Mouse (Mus musculus): ENCODE data around the gene Slc22a17. TPM values are rescaled to one million over a fixed set of nuclear protein-coding genes. Genes with fewer than 3 reads are reported as not detected.
"Not testable (repeated sequence)": the region's sequence is repeated elsewhere in the genome, so short reads cannot be mapped to it uniquely, and the experiment has no call there.

Gene Slc22a17
- polyA plus RNA-seq, 1 experiment from 2014 or later: 90.8 TPM

DNA sequence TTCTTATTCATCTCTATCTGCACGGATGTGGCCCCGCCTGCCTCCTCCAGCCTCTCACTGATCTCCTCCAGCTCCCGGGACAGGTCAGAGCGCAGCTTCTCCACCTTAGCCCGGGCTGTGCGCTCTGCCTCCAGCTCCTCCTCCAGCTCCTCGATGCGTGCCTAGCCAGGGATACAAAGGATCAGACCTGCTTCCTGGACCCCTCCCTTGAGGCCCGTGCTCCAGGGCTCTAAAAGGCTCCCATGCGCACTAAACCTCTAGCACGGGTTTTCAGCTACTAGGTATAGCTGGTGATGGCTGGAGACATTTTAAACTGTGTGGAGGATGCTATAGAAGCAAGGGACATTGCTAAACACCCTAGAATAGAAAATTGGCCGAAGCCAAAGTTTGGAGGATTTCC is 37.6 kb upstream of the Slc22a17 start:
- ATAC-seq: no peak
- H3K4me3 ChIP-seq: no peak overlapping the region
- no peaks in the 10 kb centered on the region for H3K36me3 ChIP-seq (ENCODE audit: poor library complexity, severe bottlenecking)
- no peak overlapping the region for H3K4me2 ChIP-seq
- WGBS: 65% methylated on average over 12 of the region's 12 CpGs
- H3K9me3 ChIP-seq (replicated peaks): no peaks in the 10 kb centered on the region
- H3K4me1 ChIP-seq: no peaks in the 10 kb centered on the region
- H3K27ac ChIP-seq: no peak overlapping the region
- H3K27me3 ChIP-seq: no peaks in the 10 kb centered on the region
- no peak overlapping the region for H3K9ac ChIP-seq

- Histone ChIP-seq H3K9me3 (replicated peaks) (no peaks in the 10 kb centered on the region), H3K9ac (no peak overlapping the region), H3K27ac (no peak overlapping the region), H3K4me2 (no peak overlapping the region), H3K36me3 (ENCODE audit: poor library complexity, severe bottlenecking) (no peaks in the 10 kb centered on the region), H3K4me3 (no peak overlapping the region), H3K27me3 (no peaks in the 10 kb centered on the region), H3K4me1 (no peaks in the 10 kb centered on the region)
- WGBS: 90% methylated on average over 9 of the region's 9 CpGs
- ATAC-seq: no peak
Observed at GRCm38 (mm10) chr14:54948781-54949180, 35.8 kb upstream of the Slc22a17 start.

DNA sequence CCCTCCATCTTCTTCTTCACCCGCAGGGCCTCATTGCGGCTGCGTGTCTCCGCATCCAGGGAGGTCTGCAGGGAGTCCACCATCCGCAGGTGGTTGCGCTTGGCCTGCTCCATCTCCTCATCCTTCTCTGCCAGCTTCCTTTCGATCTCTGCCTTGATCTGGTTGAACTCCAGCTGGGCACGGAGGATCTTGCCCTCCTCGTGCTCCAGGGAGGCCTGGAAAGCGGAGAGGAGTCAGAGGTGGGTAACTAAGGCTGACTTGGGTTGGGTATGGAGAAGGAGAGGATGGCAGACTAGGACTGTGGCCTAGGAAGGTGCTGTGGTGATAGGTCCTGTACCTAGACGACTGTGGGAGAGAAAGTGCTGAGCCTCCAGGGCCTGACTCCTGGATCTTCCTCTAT is 34.1 kb upstream of the Slc22a17 start:
- H3K36me3 ChIP-seq (ENCODE audit: poor library complexity, severe bottlenecking); H3K9ac ChIP-seq; H3K4me3 ChIP-seq; H3K9me3 ChIP-seq (replicated peaks); H3K4me1 ChIP-seq; H3K27ac ChIP-seq; ATAC-seq; H3K4me2 ChIP-seq; H3K27me3 ChIP-seq: not testable (repeated sequence)
- WGBS: 88% methylated on average over 11 of the region's 11 CpGs

DNA sequence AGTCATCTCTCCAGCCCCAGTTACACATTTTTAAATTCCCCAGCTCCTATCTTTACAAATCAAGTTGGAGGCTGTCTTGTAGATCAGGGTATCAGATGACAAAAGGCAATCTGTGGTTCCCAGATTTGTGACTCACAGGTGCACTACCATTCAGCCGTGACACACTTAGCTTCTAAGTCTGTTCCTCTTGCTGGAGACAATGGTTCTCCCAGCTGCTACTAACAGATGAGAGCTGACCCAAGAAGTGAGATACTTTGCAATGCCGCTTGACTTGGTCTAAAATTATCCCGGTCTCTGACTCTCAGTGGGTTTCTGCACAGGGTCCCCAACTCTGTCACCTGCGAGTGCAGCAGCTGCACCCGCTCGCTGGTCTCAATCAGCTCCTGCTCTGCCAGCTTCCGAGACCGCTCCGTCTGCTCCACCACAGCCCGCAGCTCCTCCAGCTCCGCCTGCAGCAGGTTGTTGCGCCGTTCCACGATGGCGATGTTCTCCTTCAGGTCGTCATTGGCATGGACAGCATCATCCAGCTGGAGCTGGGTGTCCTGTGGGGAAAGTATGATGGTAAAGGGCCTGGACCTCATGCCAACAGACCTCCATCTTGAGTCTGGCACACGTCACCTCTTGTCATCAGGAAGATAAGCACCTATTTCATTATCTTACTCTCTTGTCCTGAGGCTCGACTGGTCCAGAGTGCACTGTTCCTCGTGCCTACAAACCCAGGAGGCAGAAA is 33.2 kb upstream of the Slc22a17 start:
- Histone ChIP-seq H3K4me3 (no peak overlapping the region), H3K4me2 (no peak overlapping the region), H3K4me1 (no peaks in the 10 kb centered on the region), H3K27ac (no peak overlapping the region), H3K27me3 (no peaks in the 10 kb centered on the region), H3K36me3 (ENCODE audit: poor library complexity, severe bottlenecking) (no peaks in the 10 kb centered on the region), H3K9me3 (replicated peaks) (no peaks in the 10 kb centered on the region), H3K9ac (no peak overlapping the region)
- no peak for ATAC-seq
- WGBS: 86% methylated on average over 19 of the region's 19 CpGs

- Histone ChIP-seq H3K4me2 (no peak overlapping the region), H3K9ac (no peak overlapping the region), H3K27me3 (no peaks in the 10 kb centered on the region), H3K4me3 (no peak overlapping the region), H3K36me3 (ENCODE audit: poor library complexity, severe bottlenecking) (no peaks in the 10 kb centered on the region), H3K4me1 (no peaks in the 10 kb centered on the region), H3K9me3 (replicated peaks) (no peaks in the 10 kb centered on the region), H3K27ac (no peak overlapping the region)
- ATAC-seq: no peak
- 66% methylated on average over 2 of the region's 2 CpGs for WGBS
Observed at GRCm38 (mm10) chr14:54944939-54945338, 32.0 kb upstream of the Slc22a17 start.

DNA sequence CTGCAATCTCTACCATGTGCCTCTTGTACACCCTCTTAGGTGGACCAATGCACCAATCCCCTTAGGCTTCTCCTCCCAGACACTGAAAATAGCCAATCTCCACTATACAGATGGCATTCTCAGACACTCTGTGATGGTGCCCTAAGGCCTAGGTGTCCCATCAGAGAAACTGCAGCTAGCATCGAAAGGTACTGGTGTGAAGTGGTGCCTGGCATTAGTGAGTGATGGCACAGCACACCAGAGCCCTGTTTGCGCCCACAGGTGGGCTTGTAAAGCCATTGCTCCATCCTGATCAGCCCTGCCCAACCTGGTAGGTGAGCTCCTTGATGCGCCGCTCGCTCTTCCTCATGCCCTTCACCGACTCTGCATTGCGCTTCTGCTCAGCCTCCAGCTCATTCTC is 31.0 kb upstream of the Slc22a17 start:
- 95% methylated on average over 7 of the region's 7 CpGs for WGBS
- Histone ChIP-seq H3K27me3 (no peaks in the 10 kb centered on the region), H3K36me3 (ENCODE audit: poor library complexity, severe bottlenecking) (no peaks in the 10 kb centered on the region), H3K9ac (no peak overlapping the region), H3K4me3 (no peak overlapping the region), H3K4me1 (no peaks in the 10 kb centered on the region), H3K4me2 (no peak overlapping the region), H3K27ac (no peak overlapping the region), H3K9me3 (replicated peaks) (no peaks in the 10 kb centered on the region)
- ATAC-seq: no peak

DNA sequence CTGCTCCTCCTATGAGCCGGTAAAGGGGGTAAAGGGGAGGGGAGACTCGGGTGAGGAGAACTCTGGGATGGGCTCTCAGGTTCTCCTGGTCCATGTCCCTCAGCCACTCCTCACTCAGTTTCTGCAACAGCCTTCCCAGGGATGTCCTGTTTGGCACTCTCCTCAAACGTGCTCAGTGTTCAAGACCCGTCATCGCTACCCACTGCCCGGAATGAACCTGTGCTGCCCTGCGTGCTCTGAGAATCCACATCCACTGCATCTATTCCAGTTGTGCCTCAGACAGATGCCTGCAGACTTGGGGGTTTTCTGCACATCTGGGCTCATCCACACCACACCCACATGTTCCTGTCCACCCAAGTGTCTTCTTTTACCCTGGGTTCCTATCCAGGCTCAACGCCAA is 29.5 kb upstream of the Slc22a17 start:
- no peak overlapping the region for H3K4me3 ChIP-seq
- no peak for ATAC-seq
- no peak overlapping the region for H3K27ac ChIP-seq
- no peak overlapping the region for H3K9ac ChIP-seq
- no peaks in the 10 kb centered on the region for H3K27me3 ChIP-seq
- H3K36me3 ChIP-seq (ENCODE audit: poor library complexity, severe bottlenecking): no peaks in the 10 kb centered on the region
- WGBS: 93% methylated on average over 8 of the region's 8 CpGs
- H3K4me1 ChIP-seq: no peaks in the 10 kb centered on the region
- no peaks in the 10 kb centered on the region for H3K9me3 ChIP-seq (replicated peaks)
- no peak overlapping the region for H3K4me2 ChIP-seq

DNA sequence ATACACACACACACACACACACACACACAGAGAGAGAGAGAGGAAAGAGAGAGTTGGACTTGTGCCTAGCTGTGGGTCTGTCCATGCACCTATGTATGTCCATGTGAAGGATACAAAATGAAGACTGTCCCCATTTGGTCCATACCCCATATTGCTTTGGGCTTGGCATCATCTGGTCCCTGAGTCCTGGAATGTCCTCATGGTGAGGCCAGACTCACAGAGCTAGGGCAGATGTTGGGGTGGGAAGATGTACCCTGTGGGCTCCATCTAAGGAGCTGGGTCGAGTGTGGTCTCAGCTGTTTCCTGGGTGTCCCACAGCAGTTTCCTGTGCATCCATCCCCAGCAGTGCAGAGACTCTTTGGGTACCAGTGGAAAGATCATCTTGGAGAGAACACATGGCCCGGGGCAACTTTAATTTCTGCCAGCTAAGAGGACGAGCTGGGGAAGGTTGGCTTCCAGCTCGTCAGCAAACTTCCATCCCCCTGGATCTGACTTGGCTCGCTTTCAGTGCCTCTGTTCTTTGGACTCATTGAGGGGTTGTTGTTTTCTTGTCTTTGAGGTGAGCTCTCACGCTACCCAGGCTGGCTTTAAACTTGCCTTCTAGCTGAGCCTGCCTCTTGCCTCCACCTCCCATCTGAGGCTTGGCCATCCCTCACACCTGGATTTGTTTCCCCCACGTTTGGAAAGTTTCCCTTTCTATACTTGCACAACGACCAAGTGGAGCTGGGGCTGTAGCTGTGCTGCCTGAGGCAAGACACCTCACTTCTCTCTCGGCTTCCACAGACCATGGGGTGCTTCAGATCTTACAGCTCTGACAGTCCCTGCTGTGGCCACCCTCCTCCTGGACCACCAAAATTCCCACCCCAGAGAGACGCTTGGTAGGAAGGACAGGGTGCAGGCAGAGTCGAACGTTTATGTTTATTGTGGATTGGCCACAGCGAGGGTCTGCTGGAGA is 28.4 kb upstream of the Slc22a17 start:
- Histone ChIP-seq H3K4me3 (no peak overlapping the region), H3K27me3 (no peaks in the 10 kb centered on the region), H3K4me1 (peaks cover 4% of the 10 kb centered on the region; the same call in 1 of the 2 replicates), H3K9me3 (replicated peaks) (no peaks in the 10 kb centered on the region), H3K9ac (no peak overlapping the region), H3K4me2 (no peak overlapping the region), H3K36me3 (ENCODE audit: poor library complexity, severe bottlenecking) (no peaks in the 10 kb centered on the region), H3K27ac (no peak overlapping the region)
- 66% methylated on average over 13 of the region's 13 CpGs for WGBS
- ATAC-seq: no peak

DNA sequence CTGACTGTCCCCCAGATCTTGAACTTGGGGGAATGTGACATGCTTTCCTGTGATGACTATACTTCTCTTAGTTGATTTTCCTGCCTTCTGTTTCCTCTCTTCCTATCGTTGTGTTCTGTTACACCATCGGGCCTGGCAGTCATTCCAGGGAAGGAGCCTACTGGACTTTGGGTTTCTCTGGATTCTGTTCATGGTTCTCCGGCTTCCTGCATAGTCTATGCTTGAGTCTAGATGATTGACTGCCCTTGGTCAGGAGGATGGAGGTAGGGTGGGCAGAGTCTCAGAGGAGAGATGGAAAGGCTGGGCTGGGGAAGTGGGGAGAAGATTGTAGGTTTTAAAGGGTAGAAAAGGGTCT is 27.2 kb upstream of the Slc22a17 start:
- Histone ChIP-seq H3K36me3 (ENCODE audit: poor library complexity, severe bottlenecking) (no peaks in the 10 kb centered on the region), H3K9me3 (replicated peaks) (no peaks in the 10 kb centered on the region), H3K9ac (no peak overlapping the region), H3K27ac (no peak overlapping the region), H3K4me3 (no peak overlapping the region), H3K4me1 (peaks cover 14% of the 10 kb centered on the region), H3K27me3 (no peaks in the 10 kb centered on the region), H3K4me2 (no peak overlapping the region)
- WGBS: 91% methylated on average over 3 of the region's 3 CpGs
- no peak for ATAC-seq

- no peak overlapping the region for H3K27ac ChIP-seq
- no peak overlapping the region for H3K4me3 ChIP-seq
- H3K27me3 ChIP-seq: no peaks in the 10 kb centered on the region
- no peak overlapping the region for H3K4me2 ChIP-seq
- 52% methylated on average over 12 of the region's 12 CpGs for WGBS
- ATAC-seq: peak; percentile 41; the same call in 1 of the 2 replicates
- no peak overlapping the region for H3K9ac ChIP-seq
- peaks cover 14% of the 10 kb centered on the region for H3K4me1 ChIP-seq
- no peaks in the 10 kb centered on the region for H3K36me3 ChIP-seq (ENCODE audit: poor library complexity, severe bottlenecking)
- H3K9me3 ChIP-seq (replicated peaks): no peaks in the 10 kb centered on the region
Observed at GRCm38 (mm10) chr14:54939434-54940175, 26.7 kb upstream of the Slc22a17 start.

DNA sequence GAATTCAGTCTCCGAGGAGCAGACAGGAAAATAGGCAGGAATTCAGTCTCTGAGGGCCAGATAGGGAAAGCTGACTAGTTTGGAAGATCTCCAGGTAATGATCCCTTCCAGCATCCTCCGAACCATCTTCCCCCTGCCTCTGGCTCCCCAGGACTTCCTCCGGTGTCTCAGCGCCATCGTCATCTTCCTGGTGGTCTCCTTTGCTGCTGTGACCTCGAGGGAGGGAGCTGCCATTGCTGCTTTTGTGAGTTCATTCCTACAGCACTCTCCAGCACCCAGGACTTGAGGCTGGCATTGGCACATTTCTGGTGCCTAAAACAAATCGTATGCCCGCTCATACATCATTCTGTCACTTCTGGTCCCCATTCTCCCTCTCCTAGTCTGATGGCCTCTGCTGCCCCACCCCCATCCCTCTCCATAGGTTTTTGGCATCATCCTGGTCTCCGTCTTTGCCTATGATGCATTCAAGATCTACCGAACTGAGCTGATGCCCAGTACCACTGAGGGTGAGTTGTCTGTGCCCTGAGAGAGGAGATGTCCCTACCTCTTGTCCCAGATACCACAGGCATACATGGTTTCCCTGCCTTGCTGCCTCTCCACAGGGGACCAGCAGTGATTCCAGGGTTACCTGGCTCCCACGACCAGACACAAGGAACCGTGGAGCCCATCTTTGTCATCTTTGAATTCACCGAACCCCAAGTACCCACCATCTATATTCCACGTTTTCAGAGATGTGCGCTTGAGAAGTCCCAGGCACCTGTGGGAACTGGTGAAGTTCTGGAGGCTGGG is 25.7 kb upstream of the Slc22a17 start:
- Histone ChIP-seq H3K4me2 (no peak overlapping the region), H3K36me3 (ENCODE audit: poor library complexity, severe bottlenecking) (no peaks in the 10 kb centered on the region), H3K9ac (no peak overlapping the region), H3K9me3 (replicated peaks) (no peaks in the 10 kb centered on the region), H3K27ac (no peak overlapping the region), H3K4me1 (peaks cover 14% of the 10 kb centered on the region), H3K4me3 (no peak overlapping the region), H3K27me3 (no peaks in the 10 kb centered on the region)
- ATAC-seq: no peak
- 80% methylated on average over 15 of the region's 15 CpGs for WGBS

Data from forebrain, embryonic 13.5 days (tissue).